Mouse (Mus musculus) hematopoietic stem cell, adult 5-6 weeks (primary cell): ENCODE results near the gene Efnb1. TPM values are rescaled to one million over a fixed set of nuclear protein-coding genes. Genes with fewer than 3 reads are reported as not detected.

Source experiments
- ATAC-seq, 2 experiments: fragments of 125-278 bp in 1 of 2; replicated peaks in 1 of 2; 2 replicates each; pipeline ENCODE4 v1.8.0; 2016 to 2017; ENCODE audit warnings: inconsistent platforms in 2 of 2, mild to moderate bottlenecking in 2 of 2, moderate number of reproducible peaks in 2 of 2, low read depth in 1 of 2, moderate TSS enrichment in 1 of 2; ENCODE audit not compliant: low FRiP score in 2 of 2, poor library complexity in 2 of 2, severe bottlenecking in 2 of 2, insufficient read depth in 1 of 2, low TSS enrichment in 1 of 2
- total RNA-seq: library from RNA; stranded (forward); fragments of 172-1452, 232-1000 nt; gene quantifications from 2 replicates; pipeline ENCODE4 v1.2.3, GENCODE M21; 2017

The Efnb1 gene
- total RNA-seq, 1 experiment from 2014 or later = 4.7 TPM

DNA sequence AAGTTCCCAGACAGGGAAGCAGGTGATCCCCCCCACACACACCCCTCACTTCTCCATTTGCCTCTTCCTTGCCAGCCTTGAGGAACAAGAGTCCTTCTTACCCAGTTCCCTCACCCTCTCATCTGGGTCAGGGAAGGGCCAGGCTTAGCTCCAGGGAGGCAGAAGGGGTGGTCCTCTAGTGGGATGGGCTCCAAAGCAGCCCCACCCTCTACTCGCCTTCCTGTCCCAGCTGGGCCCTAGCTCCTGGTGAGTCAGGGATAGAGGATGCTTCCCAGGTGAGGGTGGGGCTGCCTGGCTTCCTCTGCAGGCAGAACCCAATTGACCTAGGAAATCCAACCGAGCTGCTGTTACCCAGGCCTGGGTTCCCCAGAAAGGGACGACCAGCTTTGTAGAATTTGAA, 14.8 kb downstream of the Efnb1 start:
- ATAC-seq = no peak

DNA sequence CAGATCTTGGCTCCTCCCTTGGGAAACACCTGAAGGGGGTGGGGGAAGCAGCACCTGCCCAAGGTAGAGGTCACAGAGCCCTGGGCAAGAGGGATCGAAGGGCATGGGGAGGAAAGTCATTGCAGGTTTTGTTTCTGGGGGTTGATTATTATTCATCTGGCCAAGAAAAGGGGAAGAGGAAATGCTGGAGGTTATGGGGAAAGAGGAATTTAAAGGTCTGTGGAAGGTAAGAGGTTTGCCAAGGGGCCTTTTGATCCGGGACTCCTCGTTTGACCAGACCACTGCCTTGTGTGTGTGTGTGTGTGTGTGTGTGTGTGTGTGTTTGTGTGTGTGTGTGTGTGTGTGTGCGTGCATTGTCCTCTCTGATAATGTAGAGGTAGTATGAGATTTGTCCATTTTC, 15.5 kb downstream of the Efnb1 start:
- ATAC-seq = peak; percentile 33 to 43; a peak in 2 of 4 replicates

DNA sequence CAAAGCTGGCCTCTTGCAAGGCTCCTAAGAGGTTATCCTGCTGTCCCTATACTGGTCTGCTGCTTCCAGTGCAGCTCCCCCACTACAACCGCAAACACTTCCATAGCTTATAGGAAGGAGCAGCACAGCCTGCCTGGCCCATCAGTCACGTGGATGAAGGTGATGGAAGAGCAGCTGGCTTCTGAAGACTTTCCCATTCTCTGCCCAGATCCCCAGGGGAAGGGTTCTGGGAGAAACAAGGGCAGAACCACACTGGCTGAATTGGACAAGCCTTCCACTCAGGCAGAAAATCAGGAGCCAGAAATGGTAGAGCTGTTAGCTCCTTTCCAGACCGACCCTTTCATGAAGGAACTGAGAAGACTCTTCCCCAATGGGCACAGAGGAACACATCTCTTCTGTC, 16.2 kb downstream of the Efnb1 start:
- ATAC-seq = no peak

DNA sequence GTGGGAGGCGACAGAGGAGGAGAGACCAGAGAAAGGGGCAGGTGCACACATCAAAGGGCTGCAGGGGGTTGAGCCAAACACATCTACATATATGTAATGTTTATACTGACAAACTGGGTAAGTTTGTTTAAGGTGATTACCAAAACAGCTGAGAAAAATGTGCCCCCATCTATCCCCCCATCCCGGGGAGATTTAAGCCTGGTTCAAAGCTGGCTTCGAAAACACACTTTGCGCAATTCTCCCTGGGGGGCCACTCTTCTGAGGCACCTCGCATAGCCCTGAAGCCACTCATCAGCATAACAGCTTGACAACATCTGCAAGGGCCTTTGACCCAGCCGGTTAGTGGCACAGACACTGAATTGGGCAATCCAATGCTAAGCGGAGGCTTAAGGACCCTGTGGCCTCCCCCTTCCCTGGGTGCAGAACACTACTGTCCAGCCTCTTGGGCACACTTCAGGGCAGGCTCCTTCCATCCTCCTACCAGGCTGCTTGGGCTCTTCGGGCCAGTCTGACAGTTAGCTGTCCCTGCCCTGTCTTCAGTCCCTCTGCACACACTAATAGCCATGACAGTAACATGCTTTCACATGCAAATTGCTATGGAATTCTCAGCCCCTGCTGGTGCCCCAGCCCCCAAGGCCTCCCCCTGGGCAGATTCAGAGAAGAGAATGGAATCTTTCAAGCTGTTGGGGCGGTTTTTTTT, 16.8 kb downstream of the Efnb1 start:
- no peak for ATAC-seq

DNA sequence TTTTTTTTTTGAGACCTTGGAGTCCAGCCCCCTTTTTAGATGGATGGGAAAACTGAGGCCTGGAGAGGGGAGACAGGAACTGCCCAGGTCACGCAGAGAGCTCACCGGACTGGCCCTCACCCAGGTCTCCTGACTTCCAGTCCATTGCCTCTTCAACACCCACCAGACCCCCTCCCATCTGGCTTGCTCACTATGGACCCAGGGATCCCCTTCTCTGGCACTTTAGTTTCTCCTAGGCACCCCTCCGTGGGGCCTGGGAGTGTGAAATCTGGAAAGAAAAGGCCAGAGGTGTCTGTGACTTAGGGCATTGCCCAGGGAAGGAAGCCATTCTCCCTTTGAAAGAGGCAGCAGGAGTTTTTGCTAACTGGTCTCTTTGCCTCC, 17.3 kb downstream of the Efnb1 start:
- no peak for ATAC-seq

DNA sequence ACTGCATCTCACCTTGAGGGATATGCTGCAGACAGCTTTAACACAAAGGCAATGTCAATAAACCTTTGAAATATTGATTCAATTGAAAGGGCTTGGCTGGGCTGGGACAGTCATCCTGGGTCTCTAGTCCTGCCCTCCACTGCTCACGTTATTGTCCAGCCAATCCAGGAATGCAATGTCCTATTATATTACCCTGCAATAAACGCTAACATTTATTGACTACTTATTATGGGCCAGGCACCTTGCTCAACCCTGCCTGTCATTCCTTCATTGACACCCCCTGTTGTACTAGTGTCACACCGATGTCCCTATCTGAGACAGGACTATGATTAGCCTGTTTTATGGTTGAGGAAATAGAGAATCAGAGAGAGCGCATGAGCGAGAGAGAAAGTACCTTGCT, 18.4 kb downstream of the Efnb1 start:
- no peak for ATAC-seq

DNA sequence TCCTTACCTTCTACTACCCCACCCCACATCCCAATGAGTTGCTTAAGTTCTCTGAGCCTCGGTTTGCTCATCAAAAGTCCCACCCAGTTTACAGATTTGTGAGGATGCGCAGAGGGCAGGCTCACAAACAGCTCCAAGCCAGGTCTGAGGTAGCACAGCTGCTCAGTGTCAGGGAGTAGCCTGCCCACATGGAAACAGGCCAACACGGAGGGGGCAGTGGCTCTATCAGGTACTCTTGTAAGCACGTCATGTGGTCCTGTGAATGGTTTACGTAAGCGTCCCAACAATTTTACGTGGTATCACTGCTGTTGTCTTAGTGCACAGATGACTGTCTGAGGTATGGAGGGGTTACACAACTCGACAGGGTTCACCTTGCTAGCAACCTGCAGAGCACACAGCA, 23.1 kb downstream of the Efnb1 start:
- no peak for ATAC-seq

DNA sequence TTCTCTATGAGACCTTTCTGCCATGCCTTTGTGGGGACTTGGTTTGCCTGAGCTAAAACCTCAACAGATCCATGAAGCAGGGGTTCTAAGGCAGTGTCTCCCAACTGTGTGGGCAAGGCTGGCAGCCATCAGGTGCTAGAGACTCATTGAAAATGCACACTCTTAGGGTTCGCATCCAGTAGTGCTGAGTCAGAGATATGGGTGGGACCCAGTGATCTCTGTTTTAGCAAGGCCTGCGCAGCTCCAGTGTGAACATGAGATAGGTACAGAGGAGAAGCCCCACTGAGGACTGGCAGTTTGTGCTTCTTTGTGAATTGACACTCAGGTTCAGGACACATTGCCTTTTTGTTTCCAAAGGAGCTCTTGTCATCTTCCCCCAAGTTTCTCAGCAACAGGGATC, 28.2 kb downstream of the Efnb1 start:
- no peak for ATAC-seq

DNA sequence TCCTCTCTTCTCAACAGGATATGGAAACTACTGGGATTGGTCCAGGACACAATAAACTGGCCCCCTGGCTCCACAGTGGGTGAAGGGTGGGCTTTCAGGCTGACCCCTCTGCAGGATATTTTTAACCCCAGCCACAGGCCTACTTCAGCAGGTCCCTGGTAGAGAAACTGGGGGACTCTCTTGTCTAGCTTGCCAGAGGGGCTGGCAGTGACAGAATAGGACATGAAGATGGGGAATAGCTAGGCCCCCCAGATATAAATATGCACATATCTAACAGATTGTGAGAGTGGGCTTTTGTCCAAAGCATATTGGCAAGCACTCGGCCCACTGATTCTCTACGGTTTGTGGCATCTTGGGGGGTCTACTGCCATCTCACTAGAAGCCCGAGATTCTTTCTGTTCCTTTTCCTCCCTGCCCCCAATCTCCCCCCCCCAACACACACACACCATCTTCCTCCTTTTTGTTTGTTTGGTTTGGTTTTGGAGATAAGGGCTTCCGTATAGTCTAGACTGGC, 29.0 kb downstream of the Efnb1 start:
- no peak for ATAC-seq

DNA sequence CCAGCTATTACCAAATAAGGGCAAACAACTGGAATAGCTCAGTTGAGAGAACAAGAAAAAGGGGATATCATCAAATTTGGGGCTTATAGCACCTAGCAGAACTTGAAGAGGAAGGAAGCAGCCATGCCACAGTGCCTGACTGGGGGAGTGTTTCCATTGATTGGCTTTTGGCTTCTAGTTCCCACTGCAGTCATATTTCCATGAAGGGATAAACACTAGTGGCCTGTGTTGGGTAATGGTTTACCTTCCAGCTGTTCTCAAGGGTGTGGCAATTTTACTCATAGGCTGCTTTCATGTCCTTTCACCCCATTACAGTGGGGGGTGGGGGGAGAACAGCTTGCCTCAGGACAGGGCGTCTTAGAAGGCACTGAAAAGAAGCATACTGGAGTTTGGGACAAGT, 31.1 kb downstream of the Efnb1 start:
- ATAC-seq = peak; percentile 36 to 62; a peak in 3 of 4 replicates

DNA sequence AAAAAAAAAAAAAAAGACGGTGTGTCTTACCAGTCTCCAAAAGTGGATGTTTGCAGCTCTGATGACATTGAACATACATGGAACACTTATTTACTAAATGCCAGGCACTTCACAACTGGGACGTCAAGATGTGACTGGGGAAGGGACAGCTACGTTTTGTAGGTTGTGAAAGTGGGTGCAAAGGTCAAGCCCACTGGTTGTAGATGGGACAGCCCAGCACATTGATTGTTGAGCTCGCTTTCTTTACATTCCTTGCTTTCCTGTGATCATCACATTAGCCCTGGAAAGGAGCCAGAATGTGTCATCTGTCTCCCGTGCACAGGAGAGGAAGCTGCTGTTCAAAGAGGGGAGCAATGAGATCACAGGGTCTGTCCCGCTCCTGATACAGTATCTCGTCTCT, 31.6 kb downstream of the Efnb1 start:
- no peak for ATAC-seq

DNA sequence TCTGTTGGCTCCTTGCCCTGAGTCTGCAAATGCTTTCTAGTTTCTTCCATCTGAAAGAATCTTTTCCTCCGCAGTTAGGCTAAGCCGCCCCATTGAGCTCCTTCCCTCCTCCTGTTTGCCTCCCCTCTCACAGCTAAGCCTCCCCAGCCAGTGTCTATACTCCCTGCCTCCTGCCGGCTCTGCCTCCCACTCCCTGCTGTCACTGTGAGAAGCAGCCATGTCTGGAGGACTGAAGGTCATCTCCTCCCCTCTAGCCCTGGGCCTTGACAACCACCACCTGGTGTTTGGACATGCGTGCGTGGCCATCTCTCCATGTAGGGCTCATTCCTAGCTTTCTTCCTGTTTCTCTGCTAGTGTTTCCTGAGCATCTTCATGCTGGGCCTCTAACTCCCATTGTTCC, 36.4 kb downstream of the Efnb1 start:
- ATAC-seq = no peak

DNA sequence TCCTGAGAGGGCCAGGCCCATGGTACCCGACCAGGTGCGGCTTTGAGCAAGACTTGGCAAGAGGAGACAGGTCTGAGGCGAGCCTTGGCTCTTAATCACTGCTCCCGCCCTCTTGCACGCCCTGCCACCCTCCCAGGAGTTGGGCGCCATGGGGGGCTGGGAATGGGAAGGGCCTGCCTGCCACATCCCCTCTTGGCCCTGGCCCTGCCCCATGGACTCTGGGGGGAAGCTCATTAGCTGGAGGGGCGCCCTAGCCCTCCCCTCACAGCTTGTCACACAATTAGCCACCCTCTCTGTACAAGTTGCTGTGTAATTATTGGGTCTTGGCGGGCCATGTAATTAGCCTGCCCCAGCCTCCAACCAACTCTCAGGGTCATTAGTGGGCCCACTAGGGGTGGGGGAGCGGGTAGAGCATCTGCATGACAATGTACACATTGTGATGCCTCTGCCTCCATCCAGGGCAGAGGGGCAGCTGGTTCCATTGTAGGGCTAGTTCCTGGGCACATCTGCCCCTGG, 49.2 kb downstream of the Efnb1 start:
- no peak for ATAC-seq

DNA sequence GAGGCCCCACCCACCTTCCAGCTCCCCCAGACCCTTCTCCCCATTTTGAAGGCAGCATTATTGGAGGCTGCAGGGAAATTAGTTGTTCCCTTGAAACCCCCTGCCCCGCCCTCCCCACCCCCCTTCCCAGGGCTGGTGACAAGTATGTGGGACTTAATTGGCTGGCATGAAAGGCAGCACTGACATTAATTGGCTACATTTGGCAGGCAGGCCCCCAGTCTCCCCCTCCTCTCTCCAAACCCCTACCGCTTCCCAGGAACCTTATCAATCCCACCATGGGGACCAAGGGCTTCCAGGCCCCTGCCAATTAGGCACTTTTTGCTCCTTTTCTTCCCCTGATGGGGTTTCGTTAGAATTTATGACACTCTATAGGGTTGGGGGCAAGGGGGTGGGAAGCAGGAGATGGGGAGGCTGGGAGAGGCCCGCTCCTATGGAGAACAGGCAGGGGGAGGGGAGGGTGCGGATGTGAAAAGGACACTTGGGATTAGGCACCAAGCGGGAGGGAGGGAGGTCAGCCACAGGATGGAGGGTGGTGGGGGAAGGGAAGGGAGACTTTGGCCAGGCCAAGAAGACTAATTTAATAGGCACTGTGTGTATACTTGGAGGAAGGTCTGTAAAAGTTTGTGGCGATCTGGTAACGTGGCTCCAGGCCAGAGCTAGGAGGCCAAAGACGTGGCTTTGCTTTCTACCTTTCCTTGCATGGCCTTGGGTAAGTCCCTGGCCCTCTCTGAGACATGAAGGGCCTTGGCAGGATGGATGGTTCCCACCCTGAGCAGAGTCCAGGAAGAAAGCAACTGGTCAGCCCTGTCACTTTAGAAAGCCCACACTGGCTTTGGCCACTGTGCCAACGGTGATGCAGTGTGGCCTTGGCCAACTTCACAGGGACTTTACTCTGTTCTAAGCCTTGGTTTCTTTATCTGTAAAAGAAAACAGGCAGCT, 50.8 kb downstream of the Efnb1 start:
- no peak for ATAC-seq

DNA sequence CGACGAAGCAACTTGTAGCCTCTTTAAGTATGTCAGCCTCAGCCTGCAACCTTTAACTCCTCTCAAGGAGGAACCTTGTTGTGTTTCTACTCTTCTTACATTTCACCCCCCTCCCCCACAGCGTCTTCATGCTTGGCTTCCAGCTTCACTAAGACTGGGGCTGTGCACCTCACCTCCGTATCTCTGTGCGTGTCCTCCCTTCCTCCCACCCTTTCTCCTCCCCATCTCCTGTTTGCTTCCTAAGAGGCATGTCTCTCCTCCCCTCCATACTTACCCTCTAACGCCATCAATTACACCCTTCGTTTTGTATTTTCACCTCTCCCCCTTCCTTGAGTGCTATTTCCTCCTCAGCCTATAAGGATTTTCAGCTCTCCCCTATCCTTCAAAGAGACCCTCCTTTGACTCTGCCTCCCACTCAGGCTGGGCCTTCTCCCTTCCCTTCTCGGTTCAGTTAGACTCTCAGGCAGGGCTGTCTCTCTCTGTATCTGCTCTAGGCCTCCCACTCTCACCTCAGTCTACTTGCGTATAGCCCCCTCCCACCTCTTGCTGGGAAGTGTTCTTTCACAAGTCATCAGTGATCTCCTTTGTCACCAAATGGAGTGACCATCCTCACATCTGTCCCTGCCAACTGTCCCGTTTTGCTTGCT, 55.6 kb downstream of the Efnb1 start:
- ATAC-seq = no peak

DNA sequence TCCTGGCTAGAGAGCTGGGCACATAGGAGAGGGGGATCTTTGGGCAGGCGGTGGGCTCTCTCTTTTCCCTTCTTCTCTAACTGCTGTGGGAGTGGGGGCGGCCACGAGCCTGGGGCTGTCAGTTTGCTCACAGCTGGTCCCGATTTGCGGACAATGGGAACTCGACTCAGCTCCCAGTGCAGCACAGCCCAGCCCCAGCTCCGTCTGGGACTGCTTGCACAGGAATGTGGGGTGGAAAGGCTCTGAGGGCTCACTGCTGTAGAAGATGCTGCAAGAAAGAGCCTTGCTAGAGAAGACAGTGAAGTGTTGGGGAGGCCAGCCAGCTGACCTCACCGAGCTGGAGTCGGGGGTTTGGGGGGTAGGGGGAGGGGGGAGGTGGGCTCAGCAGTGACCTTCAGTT, 61.0 kb downstream of the Efnb1 start:
- no peak for ATAC-seq

DNA sequence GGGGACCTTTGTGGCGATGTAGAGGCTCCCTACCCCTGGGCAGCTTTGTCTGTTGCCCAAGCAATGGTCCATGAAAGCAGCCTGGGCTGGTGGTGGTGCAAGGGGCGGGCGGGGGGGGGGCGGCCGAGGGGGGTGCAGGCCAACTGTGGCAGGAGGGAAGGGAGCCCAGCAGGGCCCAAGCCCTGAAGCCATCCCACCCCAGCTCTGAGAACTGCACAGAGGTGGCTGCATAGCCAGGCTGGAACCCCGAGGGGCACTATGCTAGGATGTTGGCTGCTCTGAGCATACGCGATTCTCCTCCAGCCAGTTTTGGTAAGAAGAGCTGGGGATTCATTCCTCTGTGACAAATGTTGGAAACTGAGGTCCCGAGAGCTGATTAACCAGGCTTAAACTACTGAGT, 62.6 kb downstream of the Efnb1 start:
- peak in 1 of 2 experiments; percentile 23; a peak in 2 of 4 replicates for ATAC-seq
